Mouse (Mus musculus) cerebral cortex, adult 2 months (tissue): ENCODE results near the gene Arhgef3.

ENCODE experiments used
- WGBS: fragments of 180-500 bp; shearing (Covaris S2); methylation state at CpG from one replicate; pipeline ENCODE4 v1.1.7; 2018; 5-methylcytosine and 5-hydroxymethylcytosine counted together

The Arhgef3 gene

DNA sequence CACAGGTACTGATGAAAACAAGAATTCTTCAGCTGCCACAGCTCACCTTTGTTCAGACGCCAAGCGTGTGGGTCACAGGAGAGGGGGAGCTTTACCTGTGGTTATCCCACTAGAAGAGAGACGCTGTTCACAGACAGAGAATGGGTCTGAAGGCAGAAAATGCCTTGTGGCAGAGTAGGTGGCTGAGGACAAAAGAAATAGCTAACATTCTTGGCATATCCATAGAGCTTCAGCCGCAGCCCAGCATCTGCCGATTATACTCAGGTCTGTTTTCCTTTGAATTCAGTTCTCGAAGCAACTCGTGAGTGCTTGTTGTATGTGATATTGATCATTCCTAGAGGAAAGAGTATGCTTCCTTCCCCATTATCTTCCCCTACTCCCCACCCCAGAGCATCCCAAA lies 204.7 kb downstream of the Arhgef3 start:
- 85% methylated on average over 7 of the region's 7 CpGs for WGBS

GRCm38 (mm10) chr14:27322041-27322440 lies 207.3 kb downstream of the Arhgef3 start:
- 61% methylated on average over 4 of the region's 4 CpGs for WGBS

DNA sequence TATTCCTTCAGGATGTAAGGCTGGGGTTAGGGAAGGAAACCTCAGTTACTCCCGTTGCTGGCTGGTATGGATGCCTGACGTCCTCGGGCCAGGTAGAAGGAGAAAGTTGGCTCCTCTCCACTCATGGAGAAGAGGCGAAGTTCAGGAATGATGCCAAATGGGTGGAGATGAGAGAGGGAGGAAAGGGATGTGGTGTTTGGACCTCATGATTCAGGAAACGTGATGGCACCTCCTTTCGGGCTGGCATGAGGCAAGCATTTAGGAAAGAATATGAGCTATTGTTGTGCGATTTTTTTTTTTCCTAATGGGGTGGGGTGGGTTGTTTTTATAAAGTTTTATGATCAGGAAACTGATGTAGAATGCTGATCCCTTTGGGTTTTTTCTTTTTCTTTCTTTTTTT lies 210.0 kb downstream of the Arhgef3 start:
- WGBS, result 65% methylated on average over 7 of the region's 7 CpGs

DNA sequence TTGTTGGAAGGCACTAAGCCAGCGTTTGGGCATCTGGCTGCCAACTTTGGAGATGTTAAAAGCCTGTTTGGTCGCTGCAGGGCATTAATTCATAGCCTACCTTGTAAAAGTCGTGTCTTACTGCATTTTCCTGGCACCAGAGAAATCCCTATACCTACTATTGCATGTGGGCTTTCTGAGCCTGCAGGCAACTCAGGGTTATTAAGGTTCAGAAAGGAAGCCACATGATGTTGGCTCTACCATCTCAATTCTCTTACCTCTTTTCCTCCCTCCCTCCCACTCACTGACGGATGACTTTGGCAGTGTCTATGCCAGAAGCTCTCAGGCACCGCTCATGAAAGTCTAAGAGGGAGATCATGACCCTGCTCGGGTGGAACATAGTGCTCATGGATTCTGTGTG lies 210.8 kb downstream of the Arhgef3 start:
- 70% methylated on average over 6 of the region's 6 CpGs for WGBS

GRCm38 (mm10) chr14:27327862-27328261 lies 213.2 kb downstream of the Arhgef3 start:
- WGBS, result 89% methylated on average over 3 of the region's 3 CpGs

DNA sequence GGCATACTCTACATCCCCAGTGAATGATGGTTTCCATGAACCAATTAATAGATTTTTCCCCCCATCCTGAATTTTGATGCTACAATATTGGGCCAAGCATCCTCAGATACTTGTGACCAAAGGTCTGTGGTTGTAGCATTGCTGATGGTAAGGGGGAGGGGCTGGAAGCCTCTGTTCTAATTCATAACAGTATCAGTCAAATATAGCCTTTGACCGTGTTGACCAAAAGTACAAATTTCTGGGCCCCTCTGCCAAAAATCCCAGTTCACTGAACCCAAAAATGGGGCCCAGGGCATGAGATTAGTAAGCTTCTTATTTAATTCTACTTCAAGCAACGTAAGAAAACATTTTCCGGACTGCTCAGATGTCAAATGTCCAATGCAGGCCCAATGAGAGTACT lies 214.3 kb downstream of the Arhgef3 start:
- WGBS, result 92% methylated on average over 3 of the region's 3 CpGs

DNA sequence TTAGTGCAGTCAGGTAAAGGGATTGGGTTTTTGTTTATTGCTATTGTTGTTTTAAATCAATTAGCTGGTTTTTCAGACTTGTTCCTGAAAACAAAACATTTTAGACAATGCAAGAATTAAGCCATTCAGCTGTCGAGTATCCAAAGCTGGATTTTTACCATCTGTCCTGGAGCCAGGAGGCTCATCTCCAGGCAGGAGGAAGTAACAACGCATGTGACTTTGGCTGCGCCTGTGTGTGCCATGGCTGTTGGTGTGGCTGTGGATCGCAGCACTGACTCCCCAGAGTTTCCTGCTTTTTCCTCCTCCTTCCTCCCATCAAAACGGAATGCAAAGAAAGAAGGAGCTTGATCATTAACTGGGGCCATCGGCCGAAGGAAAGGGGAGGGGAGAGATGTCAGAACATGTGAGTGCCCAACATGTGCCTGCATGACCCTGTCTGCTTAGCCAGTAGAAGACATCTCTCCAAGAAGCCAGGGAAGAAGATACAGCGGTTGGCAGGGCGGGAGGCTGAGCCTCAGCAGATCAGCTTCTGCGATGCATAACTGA lies 216.9 kb downstream of the Arhgef3 start:
- 77% methylated on average over 10 of the region's 10 CpGs for WGBS

GRCm38 (mm10) chr14:27332359-27332987 lies 217.8 kb downstream of the Arhgef3 start:
- 68% methylated on average over 4 of the region's 4 CpGs for WGBS

- 7% methylated on average over 37 of the region's 37 CpGs for WGBS
These were observed 220.9 kb downstream of the Arhgef3 start for GRCm38 (mm10) chr14:27335331-27336207.

GRCm38 (mm10) chr14:27336208-27337114 lies 221.8 kb downstream of the Arhgef3 start:
- 4% methylated on average over 34 of the region's 34 CpGs for WGBS

DNA sequence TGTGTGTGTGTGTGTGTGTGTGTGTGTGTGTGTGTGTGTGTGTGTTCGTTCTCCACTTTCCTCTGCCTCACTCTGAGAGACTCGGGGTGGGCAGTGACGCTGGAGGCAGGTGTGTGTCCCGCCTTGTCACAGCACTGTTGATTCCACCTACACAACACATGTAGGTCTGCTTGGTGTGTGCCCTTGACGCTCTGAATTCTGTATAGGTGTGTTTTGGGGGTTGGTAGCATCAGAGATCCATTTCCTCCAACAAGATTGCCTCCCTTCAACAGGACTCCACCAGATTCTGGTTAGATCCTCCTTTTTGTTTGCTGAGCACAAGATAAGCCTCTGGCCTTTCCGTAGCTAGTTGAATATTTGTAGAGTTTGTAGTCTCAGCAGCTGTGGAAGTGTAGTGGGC lies 222.5 kb downstream of the Arhgef3 start:
- 49% methylated on average over 6 of the region's 6 CpGs for WGBS

- WGBS, result 27% methylated on average over 12 of the region's 12 CpGs
These were observed 223.5 kb downstream of the Arhgef3 start for GRCm38 (mm10) chr14:27338034-27338708.

DNA sequence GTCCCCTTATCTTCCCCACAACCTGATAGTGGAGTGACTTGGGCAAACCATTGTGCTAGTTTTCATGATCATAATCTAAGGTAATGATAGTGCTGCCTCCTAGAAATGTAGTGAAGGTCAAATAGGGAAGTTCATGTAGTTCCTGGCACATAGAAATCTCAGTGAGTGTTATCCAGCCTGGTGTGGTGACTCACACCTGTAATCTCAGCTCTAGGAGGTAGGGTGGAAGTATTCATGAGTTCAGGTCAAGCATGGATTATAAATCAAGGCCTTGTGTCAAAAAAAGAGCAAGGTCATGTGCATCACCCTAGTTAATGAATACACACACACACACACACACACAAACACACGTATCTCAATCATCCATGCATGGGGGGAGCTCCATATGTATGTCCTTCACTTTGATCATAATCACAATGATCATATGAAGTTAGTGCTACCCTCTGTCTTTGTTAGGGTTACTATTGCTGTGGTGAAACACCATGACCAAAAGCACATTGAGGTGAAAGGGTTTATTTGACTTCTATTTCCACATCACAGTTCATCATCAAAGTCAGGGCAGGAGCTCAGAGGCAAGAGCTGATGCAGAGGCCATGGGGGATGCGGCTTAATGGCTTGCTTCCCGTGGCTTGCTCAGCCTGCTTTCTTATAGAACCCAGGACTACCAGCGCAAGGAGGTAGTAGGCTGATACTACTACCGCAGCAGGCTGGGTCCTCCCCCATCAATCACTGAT lies 226.2 kb downstream of the Arhgef3 start:
- WGBS, result 91% methylated on average over 5 of the region's 5 CpGs

GRCm38 (mm10) chr14:27341486-27341885 lies 226.8 kb downstream of the Arhgef3 start:
- WGBS, result 78% methylated on average over 5 of the region's 5 CpGs

- WGBS, result 76% methylated on average over 2 of the region's 2 CpGs
These were observed 227.8 kb downstream of the Arhgef3 start for GRCm38 (mm10) chr14:27342451-27342850.

DNA sequence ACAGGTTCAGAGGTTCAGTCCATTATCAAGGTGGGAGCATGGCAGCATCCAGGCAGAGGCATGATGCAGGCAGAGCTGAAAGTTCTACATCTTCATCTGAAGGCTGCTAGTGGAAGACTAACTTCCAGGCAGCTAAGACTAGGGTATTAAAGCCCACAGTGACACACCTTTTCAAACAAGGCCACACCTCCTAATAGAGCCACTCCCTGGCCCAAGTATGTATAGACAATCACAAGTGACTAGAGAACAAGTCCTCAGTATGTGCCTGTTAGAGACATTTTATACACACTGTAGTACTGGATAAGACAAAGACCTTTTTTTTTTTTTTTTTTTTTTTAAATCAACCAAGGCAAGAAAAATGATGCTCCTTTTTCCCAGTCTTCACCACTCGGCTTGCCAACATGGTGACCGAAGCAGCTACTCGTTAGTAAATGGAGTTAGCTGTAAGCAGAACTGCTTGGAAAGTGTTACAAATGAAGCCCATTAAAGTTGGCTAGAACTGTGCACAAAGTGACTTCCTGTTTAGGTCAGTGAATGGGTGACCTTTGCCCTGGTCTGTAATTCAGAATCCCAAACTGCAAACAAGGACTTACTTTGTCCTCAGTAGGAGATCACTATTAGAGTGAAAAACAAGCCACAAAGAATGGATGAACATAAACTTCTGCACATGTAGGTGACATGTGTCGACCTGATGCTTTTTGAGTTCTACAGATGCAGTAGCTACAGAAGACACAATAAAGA lies 229.7 kb downstream of the Arhgef3 start:
- 76% methylated on average over 4 of the region's 4 CpGs for WGBS

GRCm38 (mm10) chr14:27345051-27345885 lies 230.6 kb downstream of the Arhgef3 start:
- WGBS, result 77% methylated on average over 7 of the region's 7 CpGs

- 58% methylated on average over 3 of the region's 3 CpGs for WGBS
These were observed 232.5 kb downstream of the Arhgef3 start for GRCm38 (mm10) chr14:27347224-27347623.

GRCm38 (mm10) chr14:27347666-27348065 lies 233.0 kb downstream of the Arhgef3 start:
- 85% methylated on average over 5 of the region's 5 CpGs for WGBS
